Mouse (Mus musculus): ENCODE results near the gene Ttbk1. TPM values are rescaled to one million over a fixed set of nuclear protein-coding genes. Genes with fewer than 3 reads are reported as not detected.

Ttbk1 gene
- polyA plus RNA-seq, 1 experiment from 2014 or later: 0.34 TPM

GRCm38 (mm10) chr17:46418628-46419027 lies 68.8 kb downstream of the Ttbk1 start:
- H3K9me3 ChIP-seq: no peaks in the 10 kb centered on the region
- no peak overlapping the region for H3K27ac ChIP-seq
- H3K9ac ChIP-seq (replicated peaks): no peak overlapping the region
- H3K4me1 ChIP-seq (replicated peaks): 0 out of 2 replicates have a peak, but pooled peaks cover 3% of the 10 kb centered on the region
- H3K27me3 ChIP-seq: no peaks in the 10 kb centered on the region
- H3K4me3 ChIP-seq (replicated peaks): no peak overlapping the region
- no peak overlapping the region for H3K4me2 ChIP-seq
- ATAC-seq (ENCODE audit: insufficient number of reproducible peaks, insufficient read depth, low FRiP score, low TSS enrichment, low read depth): no peak
- peaks cover 15% of the 10 kb centered on the region for H3K36me3 ChIP-seq
- WGBS: 79% methylated on average over 5 of the region's 5 CpGs

- H3K27ac ChIP-seq: no peak overlapping the region
- H3K9me3 ChIP-seq: no peaks in the 10 kb centered on the region
- peaks cover 88% of the 10 kb centered on the region for H3K36me3 ChIP-seq
- H3K4me1 ChIP-seq (replicated peaks): no peaks in the 10 kb centered on the region
- H3K27me3 ChIP-seq: no peaks in the 10 kb centered on the region
- H3K9ac ChIP-seq (replicated peaks): no peak overlapping the region
- WGBS: 43% methylated on average over 3 of the region's 3 CpGs
- no peak overlapping the region for H3K4me3 ChIP-seq (replicated peaks)
- no peak overlapping the region for H3K4me2 ChIP-seq
- ATAC-seq (ENCODE audit: insufficient number of reproducible peaks, insufficient read depth, low FRiP score, low TSS enrichment, low read depth): no peak
These were observed 79.0 kb downstream of the Ttbk1 start for GRCm38 (mm10) chr17:46408478-46408877.

- peaks cover 69% of the 10 kb centered on the region for H3K36me3 ChIP-seq
- H3K4me2 ChIP-seq: no peak overlapping the region
- no peaks in the 10 kb centered on the region for H3K9me3 ChIP-seq
- H3K27me3 ChIP-seq: no peaks in the 10 kb centered on the region
- H3K27ac ChIP-seq: no peak overlapping the region
- H3K4me1 ChIP-seq (replicated peaks): no peaks in the 10 kb centered on the region
- no peak overlapping the region for H3K9ac ChIP-seq (replicated peaks)
- WGBS: 88% methylated on average over 1 of the region's 1 CpGs
- no peak for ATAC-seq (ENCODE audit: insufficient number of reproducible peaks, insufficient read depth, low FRiP score, low TSS enrichment, low read depth)
- no peak overlapping the region for H3K4me3 ChIP-seq (replicated peaks)
These were observed 92.8 kb downstream of the Ttbk1 start for GRCm38 (mm10) chr17:46394631-46395030.

GRCm38 (mm10) chr17:46393012-46393411 lies 94.5 kb downstream of the Ttbk1 start:
- H3K4me3 ChIP-seq (replicated peaks): no peak overlapping the region
- H3K27me3 ChIP-seq: no peaks in the 10 kb centered on the region
- no peak overlapping the region for H3K27ac ChIP-seq
- H3K9ac ChIP-seq (replicated peaks): no peak overlapping the region
- H3K4me1 ChIP-seq (replicated peaks): no peaks in the 10 kb centered on the region
- H3K36me3 ChIP-seq: peaks cover 69% of the 10 kb centered on the region
- H3K4me2 ChIP-seq: no peak overlapping the region
- ATAC-seq (ENCODE audit: insufficient number of reproducible peaks, insufficient read depth, low FRiP score, low TSS enrichment, low read depth): no peak
- H3K9me3 ChIP-seq: no peaks in the 10 kb centered on the region
- 51% methylated on average over 2 of the region's 2 CpGs for WGBS

Other genes starting within 250 kb of the Ttbk1 start
- gene Polr1c, start 239.6 kb downstream of the Ttbk1 start, polyA plus RNA-seq (2016; fragmentation: Nextera tagmentation; extraction: Ambion mirVana): 109 and 111 TPM in 2 replicates
- 65.6 and 73.5 TPM in 2 replicates for gene Yipf3, start 239.6 kb downstream of the Ttbk1 start, polyA plus RNA-seq (2016; fragmentation: Nextera tagmentation; extraction: Ambion mirVana)
- 0.60 and 0.65 TPM in 2 replicates for gene Lrrc73, start 234.1 kb downstream of the Ttbk1 start, polyA plus RNA-seq (2016; fragmentation: Nextera tagmentation; extraction: Ambion mirVana)
- 59.9 and 62.8 TPM in 2 replicates for gene Tjap1, start 204.6 kb downstream of the Ttbk1 start, polyA plus RNA-seq (2016; fragmentation: Nextera tagmentation; extraction: Ambion mirVana)
- 3.8 and 4.8 TPM in 2 replicates for gene Dlk2, start 190.3 kb downstream of the Ttbk1 start, polyA plus RNA-seq (2016; fragmentation: Nextera tagmentation; extraction: Ambion mirVana)
- 7.7 and 8.2 TPM in 2 replicates for gene Abcc10, start 159.3 kb downstream of the Ttbk1 start, polyA plus RNA-seq (2016; fragmentation: Nextera tagmentation; extraction: Ambion mirVana)
- 16.5 and 17.7 TPM in 2 replicates for gene Zfp318, start 103.9 kb downstream of the Ttbk1 start, polyA plus RNA-seq (2016; fragmentation: Nextera tagmentation; extraction: Ambion mirVana)
- gene Crip3, start 58.7 kb downstream of the Ttbk1 start, polyA plus RNA-seq (2016; fragmentation: Nextera tagmentation; extraction: Ambion mirVana): 0.40 and 0.63 TPM in 2 replicates
- not detected in 2 replicates for gene Slc22a7, start 49.2 kb downstream of the Ttbk1 start, polyA plus RNA-seq (2016; fragmentation: Nextera tagmentation; extraction: Ambion mirVana)
- gene Dnph1, start 9.0 kb upstream of the Ttbk1 start, polyA plus RNA-seq (2016; fragmentation: Nextera tagmentation; extraction: Ambion mirVana): 51.6 and 55.3 TPM in 2 replicates
- 8.9 and 10.8 TPM in 2 replicates for gene Cul9, start 58.7 kb upstream of the Ttbk1 start, polyA plus RNA-seq (2016; fragmentation: Nextera tagmentation; extraction: Ambion mirVana)
- gene Srf, start 68.5 kb upstream of the Ttbk1 start, polyA plus RNA-seq (2016; fragmentation: Nextera tagmentation; extraction: Ambion mirVana): 11.8 and 12.4 TPM in 2 replicates
- 156 and 165 TPM in 2 replicates for gene Ptk7, start 141.8 kb upstream of the Ttbk1 start, polyA plus RNA-seq (2016; fragmentation: Nextera tagmentation; extraction: Ambion mirVana)
- gene Klc4, start 158.3 kb upstream of the Ttbk1 start, polyA plus RNA-seq (2016; fragmentation: Nextera tagmentation; extraction: Ambion mirVana): 27.2 and 27.6 TPM in 2 replicates
- gene Mrpl2, start 158.6 kb upstream of the Ttbk1 start, polyA plus RNA-seq (2016; fragmentation: Nextera tagmentation; extraction: Ambion mirVana): 99.5 and 112 TPM in 2 replicates
- gene Cul7, start 162.7 kb upstream of the Ttbk1 start, polyA plus RNA-seq (2016; fragmentation: Nextera tagmentation; extraction: Ambion mirVana): 56.1 and 60.1 TPM in 2 replicates
- 68.8 and 70.0 TPM in 2 replicates for gene Rrp36, start 186.7 kb upstream of the Ttbk1 start, polyA plus RNA-seq (2016; fragmentation: Nextera tagmentation; extraction: Ambion mirVana)
- 137 and 150 TPM in 2 replicates for gene Mea1, start 191.1 kb upstream of the Ttbk1 start, polyA plus RNA-seq (2016; fragmentation: Nextera tagmentation; extraction: Ambion mirVana)
- 117 and 122 TPM in 2 replicates for gene Klhdc3, start 193.2 kb upstream of the Ttbk1 start, polyA plus RNA-seq (2016; fragmentation: Nextera tagmentation; extraction: Ambion mirVana)
- gene Ppp2r5d, start 217.4 kb upstream of the Ttbk1 start, polyA plus RNA-seq (2016; fragmentation: Nextera tagmentation; extraction: Ambion mirVana): 108 and 117 TPM in 2 replicates
- gene Pex6, start 223.8 kb upstream of the Ttbk1 start, polyA plus RNA-seq (2016; fragmentation: Nextera tagmentation; extraction: Ambion mirVana): 37.7 and 42.1 TPM in 2 replicates
- gene Gnmt, start 241.5 kb upstream of the Ttbk1 start, polyA plus RNA-seq (2016; fragmentation: Nextera tagmentation; extraction: Ambion mirVana): 0.48 and 0.73 TPM in 2 replicates

Measured in limb, embryonic 12.5 days (tissue).